17 mouse cellular contexts compared by ENCODE assay signal in genomic region chr8:104808542-104809413, GRCm38 (mm10). TPM values are rescaled to one million over a fixed set of nuclear protein-coding genes. Genes with fewer than 3 reads are reported as not detected.
DNase-seq lines count a peak whose midpoint lies in the region; ATAC-seq and TF ChIP-seq lines count a peak whose summit lies in the region.
"Had no signal": no experiment of that assay in that cellular context is flagged by ENCODE, and none has a peak within 500 bp of the region (broad histone marks: within the 10 kb centered on the region; RNA-seq: fewer than 3 reads in every experiment).

No protein-coding gene starts in this region.

- no peaks in the 10 kb centered on the region for H3K36me3 ChIP-seq in intestine, embryonic 16.5 days (ENCODE audit: control insufficient read depth, insufficient read depth, low read length)
- H3K36me3 ChIP-seq: embryonic facial prominence, embryonic 12.5 days; hindbrain, embryonic 15.5 days had no signal

- TF ChIP-seq POLR2A in cerebellum, adult 2 months (IDR thresholded peaks at IDR 0.05; ENCODE audit: borderline replicate concordance, insufficient read depth, low read length), result no peak

- peak; percentile 75 for DNase-seq in 416B (ENCODE audit: low read depth)
- DNase-seq in adrenal gland, adult 2 months, result peak; percentile 59
- peak; percentile 46 to 73 for DNase-seq in cerebellum, adult 2 months
- DNase-seq in frontal cortex, adult 2 months (ENCODE audit: extremely low spot score in 1 of 2, low spot score in 1 of 2), result no peak
- DNase-seq in layer of hippocampus, postnatal 36 days, result no peak
- DNase-seq: heart, adult 18-20 months; heart, postnatal 14 days; lung, embryonic 14.5 days; right cerebral cortex, postnatal 14 days had no signal

- ATAC-seq in intestine, embryonic 16.5 days, result peak; percentile 79
- no peak for ATAC-seq in granulocyte monocyte progenitor cell, adult 5-6 weeks (replicated peaks; ENCODE audit: poor library complexity, severe bottlenecking)

- peaks cover 10% of the 10 kb centered on the region for H3K4me1 ChIP-seq in cerebellum, adult 2 months (ENCODE audit: control insufficient read depth, insufficient read depth, low read length)
- H3K4me1 ChIP-seq in intestine, embryonic 16.5 days (ENCODE audit: control insufficient read depth, insufficient read depth, low read length), result peaks cover 7% of the 10 kb centered on the region; the same call in 1 of the 2 replicates
- H3K4me1 ChIP-seq: hindbrain, embryonic 15.5 days had no signal

- no peak overlapping the region for H3K4me2 ChIP-seq in intestine, embryonic 16.5 days (ENCODE audit: low read depth, low read length)
- H3K4me2 ChIP-seq: embryonic facial prominence, embryonic 12.5 days; hindbrain, embryonic 15.5 days; lung, embryonic 14.5 days had no signal

- WGBS in cerebellum, adult 2 months, result 66% methylated on average over 7 of the region's 7 CpGs
- 69% methylated on average over 7 of the region's 7 CpGs for WGBS in intestine, embryonic 16.5 days

- H3K4me3 ChIP-seq in cerebellum, adult 2 months (replicated peaks; ENCODE audit: insufficient read depth, low read depth, low read length), result no peak overlapping the region
- H3K4me3 ChIP-seq in intestine, embryonic 16.5 days (ENCODE audit: low read length), result no peak overlapping the region
- H3K4me3 ChIP-seq: embryonic facial prominence, embryonic 12.5 days; hindbrain, embryonic 15.5 days; layer of hippocampus, adult 2 months had no signal

- H3K27ac ChIP-seq in cerebellum, adult 2 months (ENCODE audit: insufficient read depth, low read length), result no peak overlapping the region
- H3K27ac ChIP-seq in intestine, embryonic 16.5 days (ENCODE audit: low read length), result no peak overlapping the region
- H3K27ac ChIP-seq: embryonic facial prominence, embryonic 12.5 days; hindbrain, embryonic 15.5 days; layer of hippocampus, adult 2 months had no signal

- no peaks in the 10 kb centered on the region for H3K9me3 ChIP-seq in intestine, embryonic 16.5 days (ENCODE audit: control insufficient read depth, low read length)
- H3K9me3 ChIP-seq: embryonic facial prominence, embryonic 12.5 days; hindbrain, embryonic 15.5 days had no signal

- TF ChIP-seq CTCF in cerebellum, adult 2 months (IDR thresholded peaks at IDR 0.05; ENCODE audit: borderline replicate concordance, insufficient read depth, low read depth, low read length), result peak; percentile 29; the same call in 1 of the 2 replicates

- no peak overlapping the region for H3K9ac ChIP-seq in intestine, embryonic 16.5 days (ENCODE audit: low read depth, low read length)
- H3K9ac ChIP-seq: embryonic facial prominence, embryonic 12.5 days; hindbrain, embryonic 15.5 days; lung, embryonic 14.5 days had no signal

- H3K27me3 ChIP-seq in cerebellum, adult 2 months (ENCODE audit: control insufficient read depth, insufficient read depth, low read length), result no peaks in the 10 kb centered on the region
- H3K27me3 ChIP-seq in intestine, embryonic 16.5 days (replicated peaks; ENCODE audit: control insufficient read depth, insufficient read depth, low read length), result no peaks in the 10 kb centered on the region
- H3K27me3 ChIP-seq: CH12.LX; embryonic facial prominence, embryonic 12.5 days; hindbrain, embryonic 15.5 days had no signal

RNA-seq across cellular contexts. Expression of gene Ces2b, which starts 22.6 kb away (rescaled TPM):
- under 1 TPM; 0.17 TPM for total RNA-seq in adrenal gland, adult 2 months (2021)
- not detected in 2 replicates for polyA plus RNA-seq in adrenal gland, adult 2 months (2012; rRNA removed)
- 0.06 TPM in 1 of 2 replicates, not detected in the other for polyA plus RNA-seq in cerebellum, adult 2 months (2012; rRNA removed)
- polyA plus RNA-seq in intestine, embryonic 16.5 days (2015; fragmentation: Nextera tagmentation; extraction: Ambion mirVana), result 0.92 and 0.95 TPM in 2 replicates
- not detected in 2 replicates for total RNA-seq in granulocyte monocyte progenitor cell, adult 5-6 weeks (2014; fragmentation: Nextera tagmentation)
- not detected in 2 replicates for total RNA-seq in granulocyte monocyte progenitor cell, adult 5-6 weeks (2017)
- 0.04 and 0.08 TPM in 2 replicates for polyA plus RNA-seq in frontal cortex, adult 2 months (2012; rRNA removed)
- total RNA-seq in layer of hippocampus, postnatal 36 days (2021), result under 1 TPM in 1 of 2 experiments, not detected in 1; 0.22 TPM
- total RNA-seq: CH12.LX; layer of hippocampus, adult 2 months; neutrophil, adult 5-6 weeks had no signal

RNA-seq across cellular contexts. Expression of gene Ces2c, which starts 38.1 kb away (rescaled TPM):
- not detected for total RNA-seq in adrenal gland, adult 2 months (2021)
- 0.04 TPM in 1 of 2 replicates, not detected in the other for polyA plus RNA-seq in adrenal gland, adult 2 months (2012; rRNA removed)
- polyA plus RNA-seq in cerebellum, adult 2 months (2012; rRNA removed), result not detected in 2 replicates
- polyA plus RNA-seq in intestine, embryonic 16.5 days (2015; fragmentation: Nextera tagmentation; extraction: Ambion mirVana), result 2.5 and 2.7 TPM in 2 replicates
- not detected in 2 replicates for total RNA-seq in granulocyte monocyte progenitor cell, adult 5-6 weeks (2014; fragmentation: Nextera tagmentation)
- total RNA-seq in granulocyte monocyte progenitor cell, adult 5-6 weeks (2017), result not detected in 2 replicates
- not detected in 2 replicates for polyA plus RNA-seq in frontal cortex, adult 2 months (2012; rRNA removed)
- total RNA-seq in layer of hippocampus, postnatal 36 days (2021), result not detected
- total RNA-seq: heart, adult 18-20 months; heart, postnatal 14 days; layer of hippocampus, adult 2 months; left cerebral cortex, postnatal 36 days; neutrophil, adult 5-6 weeks had no signal
- polyA plus RNA-seq: embryonic facial prominence, embryonic 12.5 days; hindbrain, embryonic 15.5 days; lung, embryonic 14.5 days had no signal

Comparison
In these comparisons a context has a peak if more than half of its experiments do, and no peak if none do; other contexts are left out.
1. DNase-seq: peak in 416B (single experiment), adrenal gland, adult 2 months (single experiment) and cerebellum, adult 2 months (2 of 2); none in frontal cortex, adult 2 months (0 of 2) and layer of hippocampus, postnatal 36 days (0 of 2).